Mouse (Mus musculus): ENCODE data around the gene Nhej1.

GRCm38 (mm10) chr1:75022216-75022615 lies 102.8 kb downstream of the Nhej1 start:
- no peak for TF ChIP-seq CTCF (IDR thresholded peaks at IDR 0.05; ENCODE audit: low read depth, low read length)
- no peak for TF ChIP-seq POLR2A (IDR thresholded peaks at IDR 0.05; ENCODE audit: borderline replicate concordance, low read depth, low read length)

Measured in bone marrow macrophage, adult 2 months (primary cell).